Mouse (Mus musculus) embryonic fibroblast, embryonic 13.5 days (primary cell): Measurements from ENCODE around the gene Otx2. TPM values are rescaled to one million over a fixed set of nuclear protein-coding genes. Genes with fewer than 3 reads are reported as not detected.

Experiments
- H3K27ac ChIP-seq: 2 replicates; pipeline ENCODE4 v1.5.1; 2012; ENCODE audit warnings: low read length, control low read depth, inconsistent platforms; ENCODE audit not compliant: insufficient read depth
- H3K4me1 ChIP-seq: 2 replicates; pipeline ENCODE4 v1.6.1; 2011; ENCODE audit warnings: low read length; ENCODE audit not compliant: control insufficient read depth, insufficient read depth
- H3K4me3 ChIP-seq: 2 replicates; pipeline ENCODE4 v1.5.1; 2011; ENCODE audit warnings: mild to moderate bottlenecking, control low read depth, low read length; ENCODE audit not compliant: insufficient read depth
- CTCF ChIP-seq: IDR thresholded peaks from 2 replicates; pipeline ENCODE4 v1.5.1; 2011; ENCODE audit warnings: mild to moderate bottlenecking, control low read depth, low read length, moderate library complexity, borderline replicate concordance; ENCODE audit not compliant: insufficient read depth
- POLR2A ChIP-seq: IDR thresholded peaks from 2 replicates; pipeline ENCODE4 v1.6.1; 2011; ENCODE audit warnings: low read depth, mild to moderate bottlenecking, control low read depth, low read length, moderate library complexity
- polyA plus RNA-seq: library from polyadenylated mRNA; stranded (reverse); fragments of >200 nt; gene quantifications from 2 replicates; pipeline ENCODE4 v1.2.4, GENCODE M21; 2011; ENCODE audit warnings: low read depth; ENCODE audit not compliant: missing spikeins, insufficient read length

The Otx2 gene
- polyA plus RNA-seq, 1 experiment, result not detected

- TF ChIP-seq CTCF, result no peak
Observed at GRCm38 (mm10) chr14:48654551-48655072, 19.0 kb downstream of the Otx2 start.

GRCm38 (mm10) chr14:48653676-48654510, 19.7 kb downstream of the Otx2 start:
- TF ChIP-seq POLR2A, result no peak
- no peak for TF ChIP-seq CTCF
- Histone ChIP-seq H3K27ac (no peak overlapping the region), H3K4me1 (no peaks in the 10 kb centered on the region), H3K4me3 (no peak overlapping the region)

More at GRCm38 (mm10) chr14:48654551-48655072, 19.0 kb downstream of the Otx2 start:
- Histone ChIP-seq H3K27ac (no peak overlapping the region), H3K4me1 (no peaks in the 10 kb centered on the region), H3K4me3 (no peak overlapping the region)

DNA sequence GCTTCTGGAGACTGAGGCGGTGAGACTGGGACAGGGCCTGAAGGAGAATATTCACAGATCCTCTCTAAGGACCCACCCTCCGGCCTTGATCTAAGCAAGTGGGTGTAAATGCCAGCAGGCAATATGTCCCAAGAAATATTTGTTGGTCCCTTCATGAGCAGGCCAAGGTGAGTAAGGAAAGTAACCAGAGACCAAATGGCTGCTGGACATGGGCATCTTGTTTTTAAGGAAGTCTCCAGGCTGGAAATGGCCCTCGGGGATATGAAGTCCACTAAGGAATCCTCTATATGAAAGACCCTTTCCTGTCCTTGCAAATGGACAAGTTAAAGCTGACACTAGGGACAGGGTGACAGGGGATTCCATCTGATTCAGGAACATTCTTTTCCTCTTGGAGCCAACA, 20.5 kb downstream of the Otx2 start:
- no peak overlapping the region for H3K27ac ChIP-seq

DNA sequence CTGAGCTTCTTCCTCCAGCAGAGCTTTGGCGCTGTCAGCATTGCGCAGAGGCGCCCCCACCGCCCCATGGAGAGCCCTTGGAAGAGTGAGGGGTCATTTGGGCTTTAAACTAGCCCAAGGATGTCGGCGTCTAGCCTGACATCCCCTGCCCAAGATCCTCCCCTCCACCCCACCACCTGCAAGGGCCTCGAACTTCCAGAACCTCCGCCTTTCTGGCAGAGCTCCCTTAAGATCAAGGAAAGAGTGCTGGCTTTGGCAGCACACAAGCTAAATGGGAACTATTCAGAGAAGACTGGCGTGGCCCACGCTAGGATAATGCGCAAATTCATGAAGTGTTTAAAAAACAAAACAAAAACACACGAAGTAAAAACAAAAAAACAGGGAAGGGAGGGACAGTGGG, 21.4 kb downstream of the Otx2 start:
- no peaks in the 10 kb centered on the region for H3K4me1 ChIP-seq
- TF ChIP-seq POLR2A, result no peak
- TF ChIP-seq CTCF, result no peak
- H3K4me3 ChIP-seq, result no peak overlapping the region
- H3K27ac ChIP-seq, result no peak overlapping the region

More for the DNA sequence above, 20.5 kb downstream of the Otx2 start:
- Histone ChIP-seq H3K4me3 (no peak overlapping the region), H3K4me1 (no peaks in the 10 kb centered on the region)
- no peak for TF ChIP-seq POLR2A

- Histone ChIP-seq H3K4me1 (no peaks in the 10 kb centered on the region), H3K27ac (no peak overlapping the region), H3K4me3 (no peak overlapping the region)
- no peak for TF ChIP-seq POLR2A
- TF ChIP-seq CTCF, result no peak
Observed at GRCm38 (mm10) chr14:48651471-48652211, 22.0 kb downstream of the Otx2 start.

- no peak overlapping the region for H3K4me3 ChIP-seq
- TF ChIP-seq POLR2A, result no peak
- no peak for TF ChIP-seq CTCF
- H3K27ac ChIP-seq, result no peak overlapping the region
- H3K4me1 ChIP-seq, result no peaks in the 10 kb centered on the region
Observed at GRCm38 (mm10) chr14:48641462-48642395, 31.9 kb downstream of the Otx2 start.

- TF ChIP-seq POLR2A, result no peak
- TF ChIP-seq CTCF, result no peak
- H3K4me1 ChIP-seq, result no peaks in the 10 kb centered on the region
- H3K27ac ChIP-seq, result no peak overlapping the region
- H3K4me3 ChIP-seq, result no peak overlapping the region
Observed at GRCm38 (mm10) chr14:48633141-48633540, 40.5 kb downstream of the Otx2 start.

DNA sequence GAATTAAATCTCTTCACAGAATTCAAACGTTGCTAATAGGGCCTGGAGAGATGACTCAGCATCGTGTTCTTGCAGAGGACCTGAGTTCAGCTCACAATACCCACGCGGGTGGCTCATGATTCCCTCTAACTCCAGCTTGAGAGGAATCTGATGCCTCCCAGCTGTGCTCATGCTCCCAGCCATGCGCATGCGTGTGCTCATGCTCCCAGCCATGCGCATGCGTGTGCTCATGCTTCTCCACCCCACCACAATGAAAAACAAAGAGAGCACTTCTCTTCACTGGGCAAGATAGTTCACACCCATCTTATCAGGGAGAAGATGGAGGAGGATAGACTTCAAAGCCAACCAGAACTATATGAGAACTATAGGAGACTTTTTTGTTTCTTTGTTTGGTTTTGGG, 41.3 kb downstream of the Otx2 start:
- no peak overlapping the region for H3K27ac ChIP-seq
- no peak overlapping the region for H3K4me3 ChIP-seq
- no peaks in the 10 kb centered on the region for H3K4me1 ChIP-seq
- no peak for TF ChIP-seq CTCF
- TF ChIP-seq POLR2A, result no peak

GRCm38 (mm10) chr14:48631486-48631885, 42.1 kb downstream of the Otx2 start:
- no peak for TF ChIP-seq CTCF
- no peak for TF ChIP-seq POLR2A
- Histone ChIP-seq H3K4me1 (no peaks in the 10 kb centered on the region), H3K4me3 (no peak overlapping the region), H3K27ac (no peak overlapping the region)

DNA sequence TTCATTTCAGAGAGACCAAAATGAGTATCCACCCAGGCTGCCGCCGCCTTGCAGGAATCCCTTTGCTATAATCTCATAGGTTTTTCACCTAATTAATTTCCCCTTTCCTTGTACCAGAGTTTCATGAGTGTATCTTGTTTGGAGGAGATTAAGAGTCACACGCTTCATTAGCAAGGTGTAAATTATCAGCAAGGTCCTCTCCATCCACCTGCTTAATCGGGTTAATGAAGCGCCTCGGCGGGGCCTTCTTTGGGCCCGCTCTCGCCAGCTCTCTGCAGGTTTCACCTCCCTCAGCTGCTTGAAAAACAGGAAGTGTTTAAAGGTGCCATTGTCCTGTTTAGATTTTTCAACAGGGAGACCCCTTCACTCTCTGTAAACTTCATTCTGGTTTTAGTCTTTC, 44.2 kb downstream of the Otx2 start:
- no peak for TF ChIP-seq CTCF
- TF ChIP-seq POLR2A, result no peak
- no peak overlapping the region for H3K4me3 ChIP-seq
- no peak overlapping the region for H3K27ac ChIP-seq
- H3K4me1 ChIP-seq, result no peaks in the 10 kb centered on the region
